Mouse (Mus musculus) fat pad, adult 2 months (tissue): ENCODE measurements at regions not wholly inside any gene's neighbourhood (a gene's known extent, or its start where the extent isn't known, plus 50 kb on each side); places are given as distances from the start of the nearest gene placed in this dataset.

Source experiments
- DNase-seq: peaks from one replicate; pipeline ENCODE4 v3.0.0-alpha.2; 2011; ENCODE audit warnings: low read depth, low spot score; ENCODE audit errors: extremely low read depth

DNA sequence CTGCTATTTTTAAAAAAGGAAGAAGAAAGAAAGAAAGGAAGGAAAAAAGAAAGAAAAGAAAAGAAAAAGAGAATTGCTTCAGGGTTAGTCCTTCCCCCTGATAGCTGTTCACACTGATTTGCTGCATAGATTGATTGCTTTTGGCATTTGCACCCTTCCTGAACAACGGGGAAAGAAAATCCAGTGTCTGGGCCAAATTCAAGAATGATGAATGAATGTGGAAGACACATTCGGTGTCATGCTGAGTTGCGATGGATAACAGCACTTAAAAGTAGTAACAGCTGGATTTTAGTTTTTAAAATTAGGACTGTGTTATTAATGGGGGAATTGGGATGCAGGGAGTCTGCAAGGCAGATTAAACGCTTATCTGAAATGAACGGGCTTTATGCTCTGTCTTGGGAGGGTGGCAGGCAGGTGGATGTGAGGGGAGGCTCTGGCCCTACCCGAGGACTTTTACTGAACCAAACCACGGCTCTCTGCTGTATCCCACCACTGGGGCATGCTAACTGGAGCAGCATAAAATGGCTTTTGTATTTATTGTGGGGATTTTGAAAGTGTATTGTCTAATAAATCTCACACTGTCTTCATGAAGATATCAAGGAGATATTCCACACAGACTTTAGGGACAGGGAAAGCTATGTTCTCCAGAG is 114.4 kb downstream of the Lca5 start:
- DNase-seq, result no peak

DNA sequence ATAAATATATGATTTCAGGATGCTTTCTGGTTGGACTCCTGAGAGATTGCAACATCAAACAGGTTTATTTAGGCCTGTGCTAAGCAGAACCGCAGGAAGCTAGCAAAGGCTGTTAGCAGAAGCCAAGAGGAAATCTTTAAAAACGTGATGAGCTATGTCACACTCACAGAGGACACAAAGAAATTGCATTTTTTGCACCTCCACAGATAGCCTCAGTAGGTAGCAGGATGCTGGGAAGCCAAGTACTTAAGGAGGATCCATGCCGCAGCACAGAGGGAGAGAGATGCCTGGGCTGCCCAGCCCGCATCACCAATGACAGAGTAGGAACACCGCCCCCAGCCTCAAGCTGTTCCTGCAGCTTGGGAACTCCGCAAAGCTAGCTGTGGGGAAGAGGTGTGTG is 115.0 kb downstream of the Lca5 start:
- no peak for DNase-seq

DNA sequence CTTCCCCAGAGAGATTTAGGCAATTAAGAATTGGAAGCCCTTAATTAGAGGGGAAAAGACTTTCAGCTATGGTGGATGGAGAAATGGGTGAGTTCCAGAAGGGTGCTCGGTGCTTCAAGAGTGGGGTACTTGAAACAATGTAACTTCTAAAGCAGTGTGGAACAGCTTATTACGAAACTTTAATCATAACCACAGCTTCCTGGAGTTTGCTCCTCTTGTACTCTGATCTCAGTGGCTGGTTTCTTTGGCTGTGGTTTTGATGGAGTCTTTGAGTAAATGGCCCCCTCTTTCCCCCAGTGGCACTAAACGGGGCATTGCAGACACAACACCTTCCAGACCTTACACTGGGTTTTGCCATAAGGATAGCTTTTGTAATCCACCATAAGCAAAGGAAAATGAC is 116.6 kb downstream of the Lca5 start:
- no peak for DNase-seq

DNA sequence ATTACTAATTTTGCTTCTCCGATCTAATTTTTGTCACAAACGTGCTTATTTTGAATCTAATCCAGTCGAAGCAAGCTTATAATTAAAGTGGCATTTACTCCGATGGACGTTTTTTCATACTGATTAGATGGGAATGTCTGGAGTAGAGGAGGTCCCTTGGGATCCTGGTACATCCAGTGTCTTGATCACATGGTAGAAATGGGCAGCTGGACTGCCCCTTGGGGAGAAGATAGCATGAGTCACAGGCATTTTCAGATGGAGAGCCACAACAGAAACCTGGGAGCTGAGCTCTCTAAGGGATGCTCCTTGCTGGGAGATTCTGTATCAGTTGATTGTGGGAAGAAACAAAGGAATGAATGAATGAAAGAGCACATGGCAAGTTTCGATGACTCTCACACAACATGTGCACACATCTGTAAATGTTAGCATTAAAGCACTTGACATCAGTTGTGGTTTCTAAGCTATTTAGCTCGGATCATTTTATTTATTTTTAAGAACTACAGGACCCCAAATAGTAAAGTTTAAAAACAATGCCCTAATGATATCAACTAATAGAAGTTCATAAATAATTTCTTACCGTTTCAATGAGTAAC is 117.8 kb downstream of the Lca5 start:
- DNase-seq, result no peak

- no peak for DNase-seq
Observed at GRCm38 (mm10) chr9:83321793-83322192, 119.1 kb downstream of the Lca5 start.

DNA sequence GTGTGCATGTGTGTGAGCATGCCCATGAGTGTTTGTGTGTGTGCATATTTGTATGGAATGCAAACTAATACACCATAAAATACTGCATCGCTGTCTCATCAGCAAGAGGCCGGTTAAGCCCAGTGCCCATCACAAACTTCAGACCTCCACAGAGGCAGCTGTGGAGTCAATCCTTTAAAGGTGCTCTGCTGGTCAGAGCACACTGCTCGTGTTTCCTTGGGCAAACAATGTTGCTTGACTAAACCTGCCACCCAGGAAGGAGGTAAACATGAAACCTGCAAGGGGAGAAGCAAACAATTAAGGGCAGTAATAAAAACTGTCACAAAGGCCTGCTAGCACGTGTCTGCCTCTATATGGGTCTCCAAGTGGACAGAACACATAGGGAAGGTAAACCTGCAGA is 120.1 kb downstream of the Lca5 start:
- no peak for DNase-seq

DNA sequence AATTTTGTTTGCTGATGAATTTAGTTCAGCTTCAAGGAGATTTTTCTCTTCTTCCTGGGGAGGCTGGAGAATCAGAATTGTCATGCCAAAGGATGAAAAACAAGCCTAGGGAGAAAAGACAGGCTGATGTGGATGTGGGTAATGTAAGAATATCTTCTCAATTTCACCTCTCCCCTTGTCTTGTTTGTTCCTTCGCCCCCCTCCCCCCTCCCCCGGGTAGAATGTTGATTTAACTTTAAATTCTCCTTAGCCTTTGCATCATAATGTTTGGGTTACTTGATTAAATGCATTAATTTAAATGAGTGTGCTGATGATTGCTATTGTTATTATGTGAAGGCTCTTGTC is 124.1 kb downstream of the Lca5 start:
- DNase-seq, result no peak

DNA sequence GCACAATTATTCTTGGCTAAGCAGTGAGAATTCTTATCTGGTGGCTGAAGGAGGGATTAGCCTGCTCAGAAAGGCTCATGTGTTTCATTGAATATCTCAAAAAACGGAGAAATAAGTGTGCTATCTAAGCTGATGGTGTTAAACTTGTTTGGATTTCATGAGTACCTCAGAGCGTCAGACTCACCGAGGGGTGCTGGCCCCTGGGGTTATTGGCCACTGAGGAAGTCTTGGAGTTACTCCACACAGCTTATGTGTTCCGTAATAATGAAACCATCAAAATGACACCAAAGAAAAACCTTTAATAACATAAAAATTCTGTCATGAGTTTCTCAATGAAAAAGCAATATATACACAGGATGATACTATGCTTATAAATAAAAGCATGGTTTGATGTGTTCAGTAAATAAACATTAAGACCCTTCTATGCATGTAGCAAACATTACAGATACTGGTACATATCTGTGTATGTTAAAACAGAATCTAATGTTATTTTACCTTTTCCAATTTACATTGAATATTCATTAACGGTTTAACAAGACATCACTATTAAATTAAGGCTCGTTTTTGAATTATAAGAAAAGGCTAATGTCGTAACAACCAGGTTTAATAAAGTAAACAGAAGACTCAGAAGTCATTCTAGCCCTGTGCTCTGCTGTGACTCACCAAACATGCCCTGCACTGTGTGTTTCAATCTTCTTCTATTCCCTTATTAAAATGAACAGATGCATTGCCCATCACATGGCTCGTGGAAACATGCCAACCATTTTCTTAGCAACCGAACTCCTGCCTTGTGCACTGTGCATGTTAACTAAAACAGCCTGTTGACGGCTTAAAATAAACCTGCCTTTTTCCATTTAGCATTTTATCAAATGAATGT is 124.7 kb downstream of the Lca5 start:
- no peak for DNase-seq

DNA sequence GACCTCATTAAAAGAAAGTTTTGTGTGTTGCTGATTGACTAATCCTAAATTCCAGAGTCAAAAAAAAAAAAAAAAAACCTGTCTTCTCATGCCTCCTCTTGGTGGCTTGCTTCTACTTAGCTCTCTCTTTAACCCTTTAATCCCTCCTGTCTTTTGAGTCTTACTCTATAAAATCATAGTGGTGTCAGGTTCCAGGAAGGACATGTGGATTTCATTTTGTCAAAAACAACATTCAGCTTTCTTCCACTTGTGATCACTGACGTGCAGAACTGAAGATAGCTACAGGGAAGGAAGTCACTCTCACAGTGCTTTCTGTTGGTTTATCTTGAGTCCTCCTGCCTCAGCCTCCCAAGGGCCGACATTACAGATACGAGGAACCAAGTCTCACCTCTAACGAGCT is 132.2 kb downstream of the Lca5 start:
- DNase-seq, result no peak

GRCm38 (mm10) chr9:83308092-83308491 is 132.8 kb downstream of the Lca5 start:
- no peak for DNase-seq

- DNase-seq, result no peak
Observed at GRCm38 (mm10) chr9:83307349-83307938, 133.5 kb downstream of the Lca5 start.

GRCm38 (mm10) chr9:83304925-83305324 is 136.0 kb downstream of the Lca5 start:
- no peak for DNase-seq

- no peak for DNase-seq
Observed at GRCm38 (mm10) chr9:83300500-83300899, 140.4 kb downstream of the Lca5 start.

DNA sequence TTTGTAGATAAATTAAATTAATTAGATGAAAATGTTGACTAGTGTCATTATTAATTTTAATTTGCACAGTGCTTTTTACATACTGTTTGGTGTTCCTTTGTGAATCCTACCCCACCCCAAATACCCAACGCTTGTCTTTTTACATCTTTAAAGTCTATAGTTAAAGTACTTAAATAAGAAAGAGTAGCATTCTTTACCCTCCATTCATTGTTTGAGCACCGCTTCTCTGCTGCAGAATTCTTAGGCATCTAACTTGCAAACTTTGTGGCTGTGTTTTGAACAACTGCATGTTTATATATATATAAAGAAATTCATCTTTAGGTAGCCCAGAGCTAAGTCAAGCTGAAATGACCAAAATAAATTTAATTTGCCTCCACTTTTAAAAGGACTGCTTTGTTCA is 140.9 kb downstream of the Lca5 start:
- DNase-seq, result no peak

GRCm38 (mm10) chr9:83299623-83300022 is 141.3 kb downstream of the Lca5 start:
- DNase-seq, result no peak

DNA sequence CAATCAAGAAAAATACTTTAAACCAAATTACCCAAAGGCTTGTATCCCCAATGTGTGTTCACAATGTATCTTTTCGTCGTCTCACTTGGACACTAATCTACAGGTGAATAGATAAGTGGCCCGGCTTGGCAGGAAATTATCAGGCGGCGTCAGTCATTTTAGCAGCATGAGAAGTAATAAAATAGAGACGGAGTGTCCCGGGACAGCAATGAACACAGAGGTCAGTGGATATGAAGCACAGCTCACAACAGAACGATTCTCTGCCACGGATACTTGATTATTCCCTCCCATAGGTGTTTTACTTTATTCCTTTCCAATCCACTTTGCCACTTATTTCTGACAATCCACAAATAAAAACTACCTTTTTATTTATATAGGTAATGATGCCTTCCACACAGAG is 145.5 kb downstream of the Lca5 start:
- DNase-seq, result no peak

GRCm38 (mm10) chr9:83294441-83294840 is 146.5 kb downstream of the Lca5 start:
- DNase-seq, result no peak

- DNase-seq, result no peak
Observed at GRCm38 (mm10) chr9:83284097-83284496, 137.6 kb upstream of the Hmgn3 start.

- DNase-seq, result no peak
Observed at GRCm38 (mm10) chr9:83283662-83284061, 137.2 kb upstream of the Hmgn3 start.

GRCm38 (mm10) chr9:83283249-83283648 is 136.8 kb upstream of the Hmgn3 start:
- no peak for DNase-seq

DNA sequence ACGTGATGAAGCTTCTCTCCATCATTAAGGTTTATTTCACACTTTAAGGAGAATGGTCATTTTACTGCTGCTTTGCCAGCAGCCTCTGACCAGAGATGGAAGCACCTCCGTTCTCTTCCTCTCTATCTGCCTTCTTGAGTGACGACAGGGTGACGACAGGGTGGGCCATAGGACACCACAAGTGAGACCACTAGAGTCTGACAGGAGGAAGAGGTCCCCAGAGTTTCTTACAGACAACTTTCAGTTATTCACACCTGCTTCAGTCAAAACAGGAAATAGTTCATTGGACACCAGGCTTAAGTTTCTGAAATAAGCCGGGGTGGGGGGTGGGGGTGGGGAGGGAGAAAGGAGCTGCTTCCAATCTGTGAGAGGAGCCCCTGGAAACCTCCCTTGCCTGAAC is 131.3 kb upstream of the Hmgn3 start:
- DNase-seq, result no peak

DNA sequence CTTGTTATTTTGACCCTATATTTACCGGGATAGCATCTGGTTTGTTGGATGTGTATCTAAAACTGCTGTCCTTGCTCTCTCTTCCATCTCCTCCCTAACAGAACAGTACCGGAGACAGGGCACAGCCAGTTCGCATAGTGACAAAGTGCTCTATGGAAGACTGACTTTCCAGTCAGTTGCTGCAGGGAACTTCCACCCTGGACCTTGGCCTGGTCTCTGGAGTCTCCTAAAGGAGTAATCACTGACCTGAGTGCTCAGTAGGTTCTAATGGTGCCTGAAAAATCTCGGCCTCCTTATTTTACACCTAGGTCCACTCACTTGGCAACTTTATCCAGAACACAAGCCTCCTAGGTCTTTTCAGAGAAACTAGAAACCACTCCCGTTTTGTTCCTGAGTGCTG is 130.9 kb upstream of the Hmgn3 start:
- DNase-seq, result no peak
